Mouse (Mus musculus): ENCODE data around the gene Stk38.

The Stk38 gene

DNA sequence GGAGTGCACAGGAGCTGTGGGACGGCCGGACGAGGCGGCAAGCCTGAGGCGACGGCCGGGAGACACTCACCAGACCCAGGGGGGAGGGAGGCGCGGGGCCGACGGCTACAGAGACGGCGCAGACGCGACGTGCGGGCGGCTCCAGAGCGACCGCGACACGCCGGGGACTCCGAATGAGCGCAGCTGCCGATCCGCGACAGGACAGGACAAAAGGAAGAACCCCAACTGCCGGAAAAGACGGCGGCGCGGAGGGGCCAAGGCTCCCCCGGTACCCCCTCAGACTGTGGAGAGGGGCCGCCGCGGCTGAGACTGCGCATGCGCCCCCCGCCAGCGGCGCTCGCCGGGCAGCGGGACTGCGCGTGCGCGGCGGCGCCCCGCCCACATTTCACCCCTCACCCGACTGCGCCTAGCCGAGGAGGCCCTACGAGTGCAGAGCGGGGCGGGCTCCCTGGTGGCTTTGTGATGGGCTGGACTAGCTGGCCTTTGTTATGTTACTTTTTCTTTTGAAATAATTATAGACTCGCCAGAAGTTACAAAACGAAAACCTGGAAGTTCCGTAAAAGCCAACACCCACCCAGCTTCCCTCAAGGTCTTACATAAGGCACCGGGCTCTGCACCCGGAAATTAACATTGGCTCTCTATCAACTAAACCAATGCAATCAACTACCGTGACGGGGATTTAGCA is at the start of gene Stk38:
Stk38 (minus strand) TSS at position 355 of the 685 bp plus-strand sequence.
- in situ Hi-C loops (cut with MboI; ENCODE audit: low sequenced_read_pairs): no loop called here

DNA sequence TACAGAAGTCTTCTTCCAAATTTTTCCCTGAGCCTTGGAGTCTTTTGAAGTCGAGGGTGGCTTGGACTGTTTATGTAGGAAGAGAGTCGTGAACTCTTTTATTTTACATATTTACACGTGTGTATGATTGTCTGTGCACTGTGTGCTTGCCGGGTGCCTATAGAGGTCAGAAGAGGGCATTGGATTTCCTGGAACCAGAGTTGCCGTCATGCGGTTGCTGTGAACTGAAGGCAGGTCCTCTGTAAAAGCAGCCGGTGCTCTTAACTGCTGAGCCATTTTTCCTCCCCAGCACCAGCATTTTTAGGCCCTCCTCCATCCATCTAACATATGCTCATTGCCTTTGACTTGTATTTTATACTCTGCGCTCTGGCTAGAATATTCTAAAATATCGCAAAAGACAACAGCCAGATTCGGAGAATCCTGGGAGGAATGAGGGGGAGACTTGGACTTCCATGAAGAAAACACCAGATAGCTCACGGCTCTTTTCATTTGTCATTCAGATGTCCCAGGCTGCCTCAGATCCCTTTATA is 49.6 kb upstream of the Stk38 start:
- in situ Hi-C loops (cut with MboI; ENCODE audit: low sequenced_read_pairs): no loop called here

DNA sequence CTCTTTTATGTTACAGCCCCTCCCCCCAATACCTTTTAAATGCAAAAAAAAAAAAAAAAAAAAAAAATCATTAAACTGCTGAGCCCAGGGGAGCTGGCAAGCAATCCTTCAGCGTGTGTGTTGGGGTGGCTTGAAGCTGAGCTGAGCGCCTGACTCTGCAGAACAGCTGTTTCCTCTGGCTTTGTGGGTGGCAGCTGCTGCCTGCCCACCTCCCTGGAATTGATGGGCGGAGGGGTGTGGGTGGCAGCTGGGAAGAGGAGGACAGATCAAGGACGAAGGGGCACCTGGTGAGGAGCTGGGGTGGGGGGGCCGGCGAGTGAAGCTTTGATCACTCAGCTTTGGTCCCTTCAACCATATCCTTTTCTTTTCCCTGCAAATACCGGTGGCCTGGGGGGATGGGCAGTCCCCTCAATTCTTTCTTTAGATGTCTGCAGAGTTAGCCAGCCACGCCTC is 48.9 kb upstream of the Stk38 start:
- in situ Hi-C loops (cut with MboI; ENCODE audit: low sequenced_read_pairs): no loop called here

DNA sequence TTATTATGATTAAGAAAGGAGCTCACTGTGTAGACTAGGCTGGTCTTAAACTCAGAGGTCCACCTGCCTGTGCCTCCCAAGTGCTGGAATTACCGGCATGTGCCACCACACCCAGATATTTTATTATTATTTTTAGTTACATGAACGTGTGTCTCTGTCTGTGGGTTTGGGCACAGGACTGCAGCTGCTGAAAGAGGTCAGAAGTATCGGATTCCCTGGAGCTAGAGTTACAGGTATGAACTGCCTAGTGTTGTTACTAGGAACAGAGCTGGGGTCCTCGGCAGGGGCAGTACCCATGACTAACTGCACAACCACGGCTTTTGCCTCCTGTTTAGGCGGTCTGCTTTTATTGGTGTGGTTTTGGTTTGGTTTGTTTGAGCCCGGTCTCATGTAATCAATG is 48.4 kb upstream of the Stk38 start:
- in situ Hi-C loops (cut with MboI; ENCODE audit: low sequenced_read_pairs): no loop called here

DNA sequence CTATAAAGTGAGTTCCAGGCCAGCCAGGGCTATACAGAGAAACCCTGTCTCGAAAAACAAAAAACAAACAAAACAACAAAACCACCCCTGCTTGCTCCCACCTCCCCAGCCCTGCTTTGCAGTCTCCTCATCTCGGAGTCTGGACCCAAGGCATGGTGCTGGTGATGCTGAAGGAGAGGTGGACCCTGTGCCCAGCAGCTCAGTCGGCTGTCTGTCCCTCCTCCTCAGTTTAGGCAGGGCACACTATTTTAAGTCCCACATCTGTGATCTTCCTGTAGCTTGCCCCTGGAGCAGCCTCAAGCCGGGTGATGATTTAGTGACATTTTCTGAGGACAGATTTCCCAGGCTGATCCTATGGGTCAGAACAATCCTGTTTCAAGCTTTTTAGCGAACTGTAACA is 47.8 kb upstream of the Stk38 start:
- in situ Hi-C loops (cut with MboI; ENCODE audit: low sequenced_read_pairs): no loop called here

DNA sequence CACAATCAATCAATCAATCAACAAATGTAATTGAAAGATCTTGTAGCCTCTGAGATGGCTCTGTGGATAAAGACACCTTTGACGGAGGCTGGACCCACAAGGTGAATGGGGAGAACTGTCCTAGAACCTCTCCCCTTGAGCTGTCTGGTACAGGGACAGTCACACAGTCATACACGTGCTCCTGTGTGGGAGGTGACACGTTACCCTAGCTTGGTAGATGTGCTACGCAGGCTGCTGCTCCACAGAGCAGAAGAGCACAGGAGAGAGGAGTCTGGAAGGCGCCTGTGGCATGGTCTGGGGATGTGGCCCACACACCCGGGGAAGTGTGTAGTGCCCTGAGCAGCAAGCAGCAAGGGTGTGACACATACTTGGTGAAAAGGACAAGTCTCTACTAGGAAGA is 46.6 kb upstream of the Stk38 start:
- in situ Hi-C loops (cut with MboI; ENCODE audit: low sequenced_read_pairs): no loop called here

DNA sequence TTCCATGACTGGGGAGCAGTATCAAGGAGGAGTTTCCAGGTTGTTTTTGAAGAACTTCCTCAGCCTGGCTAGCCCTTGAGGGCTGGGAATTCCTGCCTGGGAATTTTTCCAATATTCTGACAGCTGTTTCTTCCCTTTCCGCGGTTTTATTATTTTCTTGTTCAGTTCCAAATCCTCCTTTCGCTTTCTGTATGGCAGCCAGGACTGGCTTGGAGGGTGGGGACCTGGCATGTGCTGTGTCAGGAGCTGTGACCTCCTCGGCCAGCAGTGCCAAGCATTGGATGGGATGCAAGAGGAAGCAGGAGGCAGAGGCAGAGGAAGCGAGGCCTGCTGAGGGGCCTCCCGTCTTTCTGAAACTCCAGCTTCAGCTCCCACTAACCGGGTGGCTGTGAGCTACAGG is 46.0 kb upstream of the Stk38 start:
- in situ Hi-C loops (cut with MboI; ENCODE audit: low sequenced_read_pairs): no loop called here

DNA sequence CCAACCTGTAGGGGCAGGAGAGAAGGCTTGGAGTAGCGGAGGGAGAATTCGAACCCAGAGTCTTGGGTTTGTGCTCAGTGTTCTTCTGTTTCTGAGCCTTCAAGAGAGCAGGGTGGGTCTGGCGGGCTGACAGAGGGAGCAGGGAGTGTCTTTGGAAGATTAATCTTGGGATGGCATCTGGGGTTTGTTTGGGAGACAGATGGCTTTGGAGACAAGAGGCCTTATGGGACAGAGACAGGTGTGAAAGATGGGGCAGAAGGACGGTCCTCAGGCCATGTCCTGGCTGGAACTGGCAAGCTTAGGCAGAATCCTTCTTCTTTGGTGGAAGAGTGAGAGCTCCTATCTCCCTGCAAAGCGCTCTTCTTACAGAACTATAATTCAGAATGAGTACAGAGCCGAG is 45.3 kb upstream of the Stk38 start:
- in situ Hi-C loops (cut with MboI; ENCODE audit: low sequenced_read_pairs): no loop called here

DNA sequence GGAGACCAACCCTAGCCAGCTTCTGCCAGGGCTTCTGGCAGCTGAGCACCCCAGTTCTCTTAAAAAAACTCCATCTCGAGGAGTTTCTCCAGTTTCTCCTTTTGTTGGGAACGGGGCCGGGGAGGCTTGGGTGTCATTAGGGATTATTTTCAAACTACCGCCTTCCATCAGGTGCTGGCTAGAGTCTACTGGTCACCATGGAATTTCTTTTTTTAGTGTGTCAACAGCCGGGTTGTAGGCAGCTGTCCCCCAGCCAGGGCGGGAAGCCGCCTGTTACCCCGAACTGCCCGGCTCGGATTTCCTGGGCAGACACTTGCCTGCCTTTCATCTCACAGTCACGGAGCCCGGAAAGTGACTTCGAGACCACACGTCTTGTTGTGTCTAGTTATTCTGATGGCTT is 43.0 kb upstream of the Stk38 start:
- in situ Hi-C loops (cut with MboI; ENCODE audit: low sequenced_read_pairs): no loop called here

DNA sequence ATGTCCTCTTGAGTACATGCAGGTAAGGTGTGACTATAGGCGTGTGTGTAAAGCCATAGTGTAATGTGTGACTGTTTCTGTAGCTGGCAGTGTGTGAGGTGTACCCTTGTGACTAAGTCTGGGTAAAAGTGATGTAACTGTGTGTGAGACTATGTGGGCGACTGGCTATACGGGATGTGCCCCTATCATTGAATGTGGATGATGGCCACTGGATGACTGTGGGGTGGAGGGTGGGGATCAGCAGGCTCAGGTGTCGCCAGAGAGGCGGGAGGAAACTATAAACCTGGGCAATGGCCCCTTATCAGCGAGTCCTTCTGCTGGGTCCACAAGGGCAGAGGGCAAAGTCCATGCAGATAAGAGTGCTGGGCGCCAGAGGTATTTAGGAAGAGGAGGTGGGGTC is 42.1 kb upstream of the Stk38 start:
- in situ Hi-C loops (cut with MboI; ENCODE audit: low sequenced_read_pairs): loop anchor here (5.0 to 10.0 kb wide), 3 partner anchors 45 to 195 kb away; partner anchors contain the start of gene Cdkn1a

DNA sequence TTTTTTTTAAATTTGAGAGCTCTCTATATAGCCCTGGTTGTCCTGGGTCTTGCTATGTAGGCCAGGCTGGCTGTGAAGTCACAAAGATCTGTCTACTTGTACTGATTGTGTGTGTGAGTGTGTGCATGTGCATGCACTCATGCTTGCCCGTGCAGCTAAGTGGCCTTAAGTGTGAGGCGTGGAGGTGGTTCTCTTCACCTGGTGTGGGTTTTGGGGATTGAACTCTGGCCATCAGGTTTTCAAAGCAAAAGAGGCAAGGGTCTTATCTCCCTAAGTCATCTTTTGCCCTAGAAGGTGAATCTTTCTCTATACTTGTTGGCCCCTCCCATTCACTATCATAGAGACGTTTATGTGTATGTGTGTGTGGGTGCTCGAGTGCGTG is 41.7 kb upstream of the Stk38 start:
- in situ Hi-C loops (cut with MboI; ENCODE audit: low sequenced_read_pairs): loop anchor here (5.0 to 10.0 kb wide), 3 partner anchors 45 to 195 kb away; partner anchors contain the start of gene Cdkn1a

DNA sequence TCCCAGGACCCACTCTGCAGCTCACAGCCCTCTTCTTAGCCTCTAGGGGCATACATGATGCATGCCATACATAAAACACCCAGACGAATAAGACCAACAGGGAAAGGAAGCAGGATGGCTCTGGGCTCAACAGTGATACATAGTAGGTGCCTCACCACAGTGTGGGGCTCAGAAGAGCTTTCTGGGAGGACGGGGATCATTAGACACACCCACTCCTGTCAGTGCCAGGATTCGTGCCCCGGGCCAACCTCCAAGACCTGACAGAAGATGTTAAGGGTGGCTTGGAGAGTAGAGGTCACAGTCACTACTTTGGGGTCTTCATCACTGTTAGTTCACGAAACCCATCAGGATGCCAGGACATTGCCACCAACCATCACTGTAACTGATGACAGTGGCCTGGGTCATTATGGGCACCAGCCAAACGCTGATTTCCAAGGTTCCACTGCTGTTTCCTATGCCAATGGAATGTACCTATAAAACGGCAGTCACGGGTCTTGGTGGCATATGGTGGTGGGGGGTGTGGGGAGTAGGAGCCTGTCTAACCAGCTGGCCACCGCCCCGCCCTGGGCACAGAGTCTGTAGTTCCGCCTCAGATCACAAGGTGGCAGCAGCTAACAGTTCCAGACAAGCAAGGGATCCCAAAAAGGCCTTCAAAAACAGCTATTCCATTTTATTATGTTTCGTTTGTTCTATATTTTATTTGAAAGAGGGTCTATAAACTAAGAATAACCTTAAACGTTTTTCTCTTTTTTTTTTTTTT is 41.1 kb upstream of the Stk38 start:
- in situ Hi-C loops (cut with MboI; ENCODE audit: low sequenced_read_pairs): loop anchor here (5.0 to 10.0 kb wide), 3 partner anchors 46 to 196 kb away; partner anchors contain the start of gene Cdkn1a

DNA sequence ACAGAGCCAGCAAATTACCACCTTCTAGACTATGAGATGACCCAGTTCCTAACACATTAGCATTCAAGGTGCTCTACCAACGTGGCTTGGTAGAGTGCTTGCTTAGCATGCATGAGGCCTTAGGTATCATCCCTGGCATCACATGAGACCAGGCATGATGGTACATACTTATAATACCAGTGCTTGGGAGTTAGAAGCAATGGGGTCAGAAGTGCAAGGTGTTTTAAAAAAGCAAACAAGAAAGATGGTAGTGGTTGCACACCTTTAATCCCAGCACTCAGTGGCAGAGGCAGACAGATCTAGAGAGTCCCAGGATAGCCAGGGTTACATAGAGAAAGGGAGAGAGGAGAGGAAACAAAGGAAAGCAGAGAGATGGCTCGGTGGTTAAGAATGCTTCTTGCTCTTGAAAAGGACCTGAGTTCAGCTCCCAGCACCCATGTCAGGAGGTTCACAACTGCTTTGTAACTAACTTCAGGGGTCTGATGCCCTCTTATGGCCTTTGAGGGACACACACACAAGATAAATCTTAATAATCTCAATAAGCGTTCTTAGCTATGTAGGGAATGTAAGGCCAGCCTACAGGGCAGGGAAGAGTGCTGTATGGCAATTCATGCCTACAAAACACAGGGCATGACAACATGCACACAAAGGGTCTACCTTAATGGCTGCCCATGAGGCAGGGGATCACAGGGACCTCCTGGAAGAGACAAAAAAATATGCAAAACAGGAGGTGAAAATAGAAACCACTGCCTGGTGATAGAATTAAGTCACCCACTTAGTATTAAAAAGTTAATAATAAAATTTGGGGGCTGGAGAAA is 40.1 kb upstream of the Stk38 start:
- in situ Hi-C loops (cut with MboI; ENCODE audit: low sequenced_read_pairs): loop anchor here (5.0 to 10.0 kb wide), 3 partner anchors 47 to 197 kb away; partner anchors contain the start of gene Cdkn1a

DNA sequence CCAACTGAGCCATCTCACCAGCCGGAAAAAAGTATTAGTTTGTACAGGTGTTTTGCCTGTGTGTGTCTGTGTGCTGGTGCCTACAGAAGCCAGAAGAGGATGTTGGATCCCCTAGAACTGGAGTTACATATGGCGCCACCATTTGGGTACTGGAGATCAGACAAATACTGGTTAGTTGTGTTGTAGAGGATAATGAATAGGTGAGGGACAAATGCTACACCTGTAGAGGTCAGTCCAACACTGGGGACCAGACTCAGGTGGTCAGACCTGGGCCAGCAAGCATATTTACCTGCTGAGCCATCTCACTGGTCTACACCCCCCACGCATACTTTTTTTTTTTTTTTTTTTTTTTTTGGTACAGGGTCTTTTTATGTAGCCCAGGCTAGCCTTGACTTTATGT is 39.1 kb upstream of the Stk38 start:
- in situ Hi-C loops (cut with MboI; ENCODE audit: low sequenced_read_pairs): loop anchor here (5.0 to 10.0 kb wide), 3 partner anchors 48 to 198 kb away; partner anchors contain the start of gene Cdkn1a

DNA sequence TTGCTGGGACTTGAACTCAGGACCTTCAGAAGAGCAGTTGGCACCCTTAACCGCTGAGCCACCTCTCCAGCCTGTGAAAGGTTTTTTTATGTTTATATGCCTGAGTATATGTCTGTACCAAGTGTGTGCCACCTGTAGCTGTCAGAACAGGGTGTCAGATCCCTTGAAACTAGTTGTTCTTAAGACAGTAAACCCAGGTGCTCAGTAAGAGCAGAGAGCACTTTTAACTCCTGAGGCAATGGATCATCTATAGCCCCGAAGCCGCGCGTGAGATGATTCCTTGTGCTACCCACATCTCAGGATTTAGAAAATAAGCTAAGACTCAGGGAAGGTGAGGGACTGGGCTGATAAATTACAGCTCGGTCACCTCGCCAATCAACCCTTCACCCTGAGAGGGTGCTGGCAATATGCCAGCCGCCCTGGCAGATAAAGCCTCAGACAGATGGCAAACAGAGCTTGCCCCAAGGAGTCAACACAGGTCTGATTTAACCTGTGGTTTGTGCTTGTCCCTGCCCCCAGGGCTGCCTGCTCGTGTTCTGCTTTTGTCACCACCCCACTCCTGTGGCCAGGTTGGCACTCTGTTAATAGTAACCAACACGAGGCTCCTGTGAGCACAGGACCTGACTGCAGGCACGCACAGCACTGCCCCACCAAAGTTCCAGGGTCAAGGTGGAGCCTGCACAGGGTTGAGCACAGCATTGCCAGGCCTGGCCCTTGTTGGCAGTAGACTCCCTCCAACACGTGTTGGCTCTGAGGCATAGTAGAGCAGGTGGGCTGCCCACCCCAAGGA is 38.1 kb upstream of the Stk38 start:
- in situ Hi-C loops (cut with MboI; ENCODE audit: low sequenced_read_pairs): loop anchor here (5.0 to 10.0 kb wide), 3 partner anchors 49 to 199 kb away; partner anchors contain the start of gene Cdkn1a

DNA sequence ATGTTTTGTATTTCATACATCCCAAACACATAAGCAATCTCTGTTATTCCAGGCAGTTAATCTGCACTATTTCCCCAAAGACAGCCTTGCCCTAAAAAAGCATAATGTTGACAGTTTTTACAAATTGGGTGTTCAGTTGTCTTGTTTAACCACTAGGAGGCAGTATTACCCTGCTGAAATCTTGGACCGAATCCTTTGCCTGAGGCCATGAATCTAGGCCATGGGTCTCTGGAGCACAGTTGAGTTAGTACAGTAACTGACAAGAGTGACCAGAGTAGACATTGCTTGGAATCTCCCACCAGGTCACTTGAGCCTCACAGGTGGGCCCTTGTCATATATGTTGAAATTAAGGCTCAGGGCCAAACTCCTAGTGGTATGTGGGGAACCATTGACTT is 37.1 kb upstream of the Stk38 start:
- in situ Hi-C loops (cut with MboI; ENCODE audit: low sequenced_read_pairs): loop anchor here (5.0 to 10.0 kb wide), 3 partner anchors 50 to 200 kb away; partner anchors contain the start of gene Cdkn1a

DNA sequence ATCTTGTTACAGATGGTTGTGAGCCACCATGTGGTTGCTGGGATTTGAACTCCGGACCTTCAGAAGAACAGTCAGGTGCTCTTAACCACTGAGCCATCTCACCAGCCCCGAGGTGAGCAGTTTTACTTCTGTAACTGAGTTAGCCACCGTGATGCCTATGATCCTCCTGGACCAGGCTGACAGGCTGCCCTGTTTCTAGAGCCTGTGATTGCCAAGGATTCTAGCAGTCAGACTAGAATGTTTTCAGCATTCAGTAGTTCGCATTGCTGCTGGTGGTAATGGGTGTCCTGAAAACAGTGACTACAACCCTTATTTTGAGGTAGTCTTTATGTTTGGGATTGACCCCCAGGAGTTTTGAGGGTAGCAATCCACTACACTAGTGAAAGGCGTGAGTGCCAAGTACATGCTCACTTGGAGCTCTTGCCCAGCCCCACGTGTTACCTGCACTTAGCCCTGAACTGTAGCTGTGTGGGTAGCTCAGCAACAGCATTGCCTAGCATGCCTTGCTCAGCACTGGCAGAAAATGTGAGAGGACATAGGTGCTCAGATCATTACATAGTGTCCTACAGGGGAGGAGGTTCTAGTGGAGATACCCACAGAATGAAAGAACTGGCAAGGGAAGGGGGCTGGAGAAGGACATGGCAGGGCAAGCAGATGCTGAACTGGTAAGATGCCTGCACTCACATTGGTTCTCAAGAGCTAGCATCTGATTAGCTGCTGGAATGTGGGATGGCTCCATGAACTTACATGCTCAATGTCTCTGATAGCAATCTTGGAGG is 36.5 kb upstream of the Stk38 start:
- in situ Hi-C loops (cut with MboI; ENCODE audit: low sequenced_read_pairs): loop anchor here (10.0 kb wide), 2 partner anchors 50 to 200 kb away; partner anchors contain the start of gene Cdkn1a

DNA sequence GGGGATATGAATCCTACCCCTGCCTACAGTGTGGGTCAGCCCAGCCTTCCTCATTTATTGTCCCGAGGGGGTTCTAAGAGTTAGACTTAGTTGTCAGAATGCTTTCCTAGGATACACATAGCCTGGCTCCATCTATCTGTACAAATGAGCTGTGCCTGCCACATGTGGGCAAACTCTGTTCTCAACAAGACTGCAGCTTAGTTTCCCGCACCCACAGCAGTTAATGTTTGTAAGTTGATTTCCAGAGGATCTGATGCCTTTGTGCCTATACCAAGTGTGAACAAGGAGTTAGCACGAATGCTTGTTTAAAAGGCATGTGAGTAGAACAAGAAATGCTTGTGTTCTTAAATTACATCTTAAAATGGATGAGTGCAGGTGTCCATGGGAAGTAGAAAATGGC is 35.8 kb upstream of the Stk38 start:
- in situ Hi-C loops (cut with MboI; ENCODE audit: low sequenced_read_pairs): loop anchor here (10.0 kb wide), 2 partner anchors 51 to 201 kb away; partner anchors contain the start of gene Cdkn1a

DNA sequence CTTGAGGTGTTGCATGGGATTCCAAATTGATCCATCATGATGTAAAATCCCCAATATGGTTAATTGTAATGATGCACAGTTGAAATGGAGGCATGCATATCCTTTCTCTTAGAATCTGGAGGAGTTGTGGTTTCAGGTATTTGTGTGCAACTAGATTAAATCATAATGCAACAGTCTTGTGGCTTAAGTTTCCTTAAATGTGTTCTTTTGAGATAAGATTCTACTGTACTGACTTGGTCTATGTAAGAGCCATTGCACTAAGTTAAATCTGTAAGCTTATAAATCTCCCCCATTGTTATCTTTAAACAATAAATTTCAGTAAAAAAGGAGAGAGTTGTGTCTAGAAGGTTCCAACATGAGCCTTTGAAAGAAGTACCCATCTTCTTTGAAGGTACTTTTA is 34.8 kb upstream of the Stk38 start:
- in situ Hi-C loops (cut with MboI; ENCODE audit: low sequenced_read_pairs): loop anchor here (10.0 kb wide), 2 partner anchors 52 to 202 kb away; partner anchors contain the start of gene Cdkn1a

All from CH12F3 (cell line).